Mouse (Mus musculus): ENCODE measurements around the gene Cgn. TPM values are rescaled to one million over a fixed set of nuclear protein-coding genes. Genes with fewer than 3 reads are reported as not detected.
"Not testable (repeated sequence)": the region's sequence is repeated elsewhere in the genome, so short reads cannot be mapped to it uniquely, and the experiment has no call there.

Gene Cgn
- polyA plus RNA-seq, 1 experiment from 2014 or later: 15.5 TPM

DNA sequence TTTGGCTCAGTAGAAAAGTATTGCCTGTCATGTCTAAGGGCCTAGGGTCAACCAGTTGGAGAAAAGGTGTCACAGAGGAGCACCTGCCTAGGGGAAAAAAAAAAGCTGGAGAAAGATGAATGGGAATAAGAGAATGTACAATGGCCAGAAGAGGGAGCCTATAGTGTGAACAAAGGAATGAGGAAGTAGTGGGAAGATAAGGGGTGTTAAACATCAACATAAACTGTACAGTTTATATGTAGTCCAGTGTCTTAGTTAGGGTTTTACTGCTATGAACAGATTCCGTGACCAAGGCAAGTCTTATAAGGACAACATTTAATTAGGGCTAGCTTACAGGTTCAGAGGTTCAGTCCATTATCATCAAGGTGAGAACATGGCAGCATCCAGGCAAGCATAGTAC is 2.8 kb upstream of the Cgn start:
- Histone ChIP-seq H3K4me1 (peaks cover 22% of the 10 kb centered on the region), H3K36me3 (no peaks in the 10 kb centered on the region), H3K4me3 (replicated peaks) (no peak overlapping the region), H3K27ac (replicated peaks) (no peak overlapping the region), H3K27me3 (replicated peaks) (no peaks in the 10 kb centered on the region), H3K4me2 (no peak overlapping the region), H3K9me3 (replicated peaks) (no peaks in the 10 kb centered on the region), H3K9ac (replicated peaks) (no peak overlapping the region)
- 100% methylated on average over 1 of the region's 1 CpGs for WGBS
- ATAC-seq (ENCODE audit: low FRiP score): no peak

GRCm38 (mm10) chr3:94787122-94787780 is 959 bp upstream of the Cgn start:
- 2% methylated on average over 10 of the region's 11 CpGs for WGBS
- Histone ChIP-seq H3K9me3 (replicated peaks) (no peaks in the 10 kb centered on the region), H3K27me3 (replicated peaks) (no peaks in the 10 kb centered on the region), H3K27ac (replicated peaks) (peak overlapping the region; percentile 95), H3K4me3 (replicated peaks) (peak overlapping the region; percentile 52), H3K9ac (replicated peaks) (peak overlapping the region; percentile 64), H3K36me3 (no peaks in the 10 kb centered on the region), H3K4me2 (peak overlapping the region; percentile 90), H3K4me1 (peaks cover 30% of the 10 kb centered on the region)
- peak; percentile 25; the same call in 1 of the 2 replicates for ATAC-seq (ENCODE audit: low FRiP score)

- H3K36me3 ChIP-seq: no peaks in the 10 kb centered on the region
- H3K4me3 ChIP-seq (replicated peaks): peak overlapping the region; percentile 52
- ATAC-seq (ENCODE audit: low FRiP score): no peak
- H3K4me2 ChIP-seq: peak overlapping the region; percentile 90
- under 1% methylated on average over 14 of the region's 14 CpGs for WGBS
- peaks cover 30% of the 10 kb centered on the region for H3K4me1 ChIP-seq
- H3K27ac ChIP-seq (replicated peaks): no peak overlapping the region
- peak overlapping the region; percentile 57 for H3K9ac ChIP-seq (replicated peaks)
- H3K27me3 ChIP-seq (replicated peaks): no peaks in the 10 kb centered on the region
- no peaks in the 10 kb centered on the region for H3K9me3 ChIP-seq (replicated peaks)
Observed at GRCm38 (mm10) chr3:94785958-94786357, 334 bp downstream of the Cgn start.

- Histone ChIP-seq H3K4me3 (replicated peaks) (no peak overlapping the region), H3K36me3 (no peaks in the 10 kb centered on the region; the same call in 1 of the 2 replicates), H3K4me1 (peaks cover 30% of the 10 kb centered on the region), H3K9me3 (replicated peaks) (no peaks in the 10 kb centered on the region), H3K9ac (replicated peaks) (no peak overlapping the region), H3K4me2 (peak overlapping the region; percentile 5; the same call in 1 of the 2 replicates), H3K27me3 (replicated peaks) (no peaks in the 10 kb centered on the region), H3K27ac (replicated peaks) (no peak overlapping the region)
- WGBS: 52% methylated on average over 5 of the region's 5 CpGs
- no peak for ATAC-seq (ENCODE audit: low FRiP score)
Observed at GRCm38 (mm10) chr3:94784171-94784701, 2.1 kb downstream of the Cgn start.

GRCm38 (mm10) chr3:94783462-94783931 is 2.8 kb downstream of the Cgn start:
- H3K4me3 ChIP-seq (replicated peaks): no peak overlapping the region
- H3K27ac ChIP-seq (replicated peaks): no peak overlapping the region
- no peaks in the 10 kb centered on the region for H3K27me3 ChIP-seq (replicated peaks)
- peaks cover 30% of the 10 kb centered on the region for H3K4me1 ChIP-seq
- H3K9me3 ChIP-seq (replicated peaks): no peaks in the 10 kb centered on the region
- H3K4me2 ChIP-seq: no peak overlapping the region
- H3K9ac ChIP-seq (replicated peaks): no peak overlapping the region
- 56% methylated on average over 5 of the region's 5 CpGs for WGBS
- H3K36me3 ChIP-seq: peaks cover 4% of the 10 kb centered on the region; the same call in 1 of the 2 replicates
- no peak for ATAC-seq (ENCODE audit: low FRiP score)

GRCm38 (mm10) chr3:94782936-94783335 is 3.4 kb downstream of the Cgn start:
- Histone ChIP-seq H3K4me1 (peaks cover 30% of the 10 kb centered on the region), H3K9ac (replicated peaks) (no peak overlapping the region), H3K4me2 (no peak overlapping the region), H3K27ac (replicated peaks) (no peak overlapping the region), H3K36me3 (peaks cover 7% of the 10 kb centered on the region; the same call in 1 of the 2 replicates), H3K4me3 (replicated peaks) (no peak overlapping the region), H3K27me3 (replicated peaks) (no peaks in the 10 kb centered on the region), H3K9me3 (replicated peaks) (no peaks in the 10 kb centered on the region)
- 73% methylated on average over 4 of the region's 4 CpGs for WGBS
- ATAC-seq (ENCODE audit: low FRiP score): no peak

DNA sequence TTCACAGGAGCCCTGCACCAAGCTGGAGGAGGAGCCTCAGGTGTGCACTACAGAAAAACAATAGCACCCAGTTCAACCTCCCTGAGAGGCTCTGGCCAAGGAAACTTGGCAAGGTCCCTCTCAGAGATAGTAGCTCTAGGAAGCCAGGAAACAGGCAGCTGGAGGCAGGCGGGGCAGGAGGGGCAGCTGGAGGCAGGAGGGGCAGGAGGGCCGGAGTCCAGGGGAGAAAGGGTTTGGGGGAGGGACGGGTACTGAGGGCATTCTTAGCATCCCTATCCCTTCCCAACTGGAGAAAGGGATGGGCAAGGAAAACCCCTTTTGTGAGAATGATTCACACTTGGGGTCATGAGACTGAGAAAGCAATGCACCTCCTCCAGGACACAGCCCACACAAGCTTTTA is 4.9 kb downstream of the Cgn start:
- ATAC-seq (ENCODE audit: low FRiP score): no peak
- Histone ChIP-seq H3K4me1 (peaks cover 25% of the 10 kb centered on the region), H3K36me3 (peaks cover 11% of the 10 kb centered on the region; the same call in 1 of the 2 replicates), H3K9ac (replicated peaks) (no peak overlapping the region), H3K27ac (replicated peaks) (no peak overlapping the region), H3K4me3 (replicated peaks) (no peak overlapping the region), H3K9me3 (replicated peaks) (no peaks in the 10 kb centered on the region), H3K27me3 (replicated peaks) (no peaks in the 10 kb centered on the region), H3K4me2 (no peak overlapping the region)
- 27% methylated on average over 3 of the region's 3 CpGs for WGBS

- no peak for ATAC-seq (ENCODE audit: low FRiP score)
- Histone ChIP-seq H3K9me3 (replicated peaks) (no peaks in the 10 kb centered on the region), H3K9ac (replicated peaks) (no peak overlapping the region), H3K27ac (replicated peaks) (no peak overlapping the region), H3K36me3 (peaks cover 41% of the 10 kb centered on the region), H3K4me1 (no peaks in the 10 kb centered on the region), H3K4me3 (replicated peaks) (no peak overlapping the region), H3K4me2 (no peak overlapping the region), H3K27me3 (replicated peaks) (no peaks in the 10 kb centered on the region)
- 81% methylated on average over 7 of the region's 7 CpGs for WGBS
Observed at GRCm38 (mm10) chr3:94775886-94776285, 10.4 kb downstream of the Cgn start.

GRCm38 (mm10) chr3:94774039-94774438 is 12.3 kb downstream of the Cgn start:
- H3K4me3 ChIP-seq (replicated peaks): no peak overlapping the region
- 88% methylated on average over 11 of the region's 11 CpGs for WGBS
- no peaks in the 10 kb centered on the region for H3K4me1 ChIP-seq
- no peak for ATAC-seq (ENCODE audit: low FRiP score)
- H3K27ac ChIP-seq (replicated peaks): no peak overlapping the region
- H3K9ac ChIP-seq (replicated peaks): no peak overlapping the region
- H3K36me3 ChIP-seq: peaks cover 43% of the 10 kb centered on the region
- no peak overlapping the region for H3K4me2 ChIP-seq
- no peaks in the 10 kb centered on the region for H3K27me3 ChIP-seq (replicated peaks)
- H3K9me3 ChIP-seq (replicated peaks): no peaks in the 10 kb centered on the region

- 72% methylated on average over 8 of the region's 8 CpGs for WGBS
- not testable (repeated sequence) for H3K4me3 ChIP-seq (replicated peaks); ATAC-seq (ENCODE audit: low FRiP score); H3K36me3 ChIP-seq; H3K27ac ChIP-seq (replicated peaks); H3K4me1 ChIP-seq; H3K4me2 ChIP-seq; H3K27me3 ChIP-seq (replicated peaks); H3K9me3 ChIP-seq (replicated peaks); H3K9ac ChIP-seq (replicated peaks)
Observed at GRCm38 (mm10) chr3:94765456-94765855, 20.8 kb downstream of the Cgn start.

GRCm38 (mm10) chr3:94764545-94765292 is 21.6 kb downstream of the Cgn start:
- not testable (repeated sequence) for H3K36me3 ChIP-seq; ATAC-seq (ENCODE audit: low FRiP score)
- 67% methylated on average over 5 of the region's 5 CpGs for WGBS

GRCm38 (mm10) chr3:94758427-94758826 is 27.9 kb downstream of the Cgn start:
- not testable (repeated sequence) for H3K4me1 ChIP-seq; H3K36me3 ChIP-seq; H3K27ac ChIP-seq (replicated peaks); H3K4me3 ChIP-seq (replicated peaks); H3K9ac ChIP-seq (replicated peaks); H3K27me3 ChIP-seq (replicated peaks); H3K9me3 ChIP-seq (replicated peaks)
- ATAC-seq (ENCODE audit: low FRiP score): peak; percentile 54
- 48% methylated on average over 4 of the region's 9 CpGs for WGBS
- H3K4me2 ChIP-seq: peak overlapping the region; percentile 36; the same call in 1 of the 2 replicates

More at GRCm38 (mm10) chr3:94764545-94765292, 21.6 kb downstream of the Cgn start:
- not testable (repeated sequence) for H3K9me3 ChIP-seq (replicated peaks); H3K4me2 ChIP-seq; H3K27ac ChIP-seq (replicated peaks); H3K4me1 ChIP-seq; H3K27me3 ChIP-seq (replicated peaks); H3K4me3 ChIP-seq (replicated peaks); H3K9ac ChIP-seq (replicated peaks)
